Mouse (Mus musculus) common myeloid progenitor, adult 5-6 weeks (primary cell): ENCODE measurements at regions not wholly inside any gene's neighbourhood (a gene's known extent, or its start where the extent isn't known, plus 50 kb on each side); places are given as distances from the start of the nearest gene placed in this dataset.
A peak's percentile ranks its signal among the peaks of the same experiment; 100 is the strongest.

Experiments
- ATAC-seq: replicated peaks from 2 replicates; pipeline ENCODE4 v1.8.0; 2016; ENCODE audit warnings: low read depth, mild to moderate bottlenecking, moderate TSS enrichment, inconsistent platforms; ENCODE audit not compliant: poor library complexity, severe bottlenecking

GRCm38 (mm10) chr15:24786336-24786735 lies 627.2 kb downstream of the Basp1 start:
- ATAC-seq: no peak

- ATAC-seq: no peak
Measured at GRCm38 (mm10) chr15:24778234-24778633, 635.3 kb downstream of the Basp1 start.

DNA sequence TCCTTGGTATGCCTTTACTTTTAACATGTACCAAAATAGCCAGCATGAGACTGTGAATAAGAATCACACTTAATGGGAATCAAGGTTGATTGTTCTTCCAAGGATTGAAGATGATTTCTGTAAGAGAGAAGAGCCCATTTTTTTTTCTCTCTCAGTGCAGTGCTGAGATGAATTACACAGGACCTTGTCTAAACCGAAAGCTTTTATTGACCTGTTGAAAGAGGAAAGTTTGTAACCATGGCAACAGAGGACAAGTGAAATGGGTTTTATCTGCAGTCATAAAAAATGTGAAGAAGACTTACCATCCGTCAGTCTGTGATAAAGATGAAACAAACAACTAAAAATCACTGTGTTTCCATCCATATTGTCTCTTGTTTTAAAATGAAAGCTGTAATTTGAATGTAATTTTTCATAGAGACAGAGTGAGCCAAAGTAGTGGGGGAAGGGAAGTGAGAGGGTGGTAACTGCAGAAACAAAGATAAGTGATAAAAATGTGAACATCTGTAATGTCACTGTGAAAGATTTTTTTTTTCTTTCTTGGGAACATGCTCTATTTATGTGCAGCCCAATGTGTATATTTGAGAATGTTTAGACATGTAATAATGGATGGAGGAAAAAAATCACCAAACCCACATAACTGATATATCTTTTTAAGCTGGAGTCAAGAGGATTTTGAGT lies 661.9 kb downstream of the Basp1 start:
- ATAC-seq: no peak

DNA sequence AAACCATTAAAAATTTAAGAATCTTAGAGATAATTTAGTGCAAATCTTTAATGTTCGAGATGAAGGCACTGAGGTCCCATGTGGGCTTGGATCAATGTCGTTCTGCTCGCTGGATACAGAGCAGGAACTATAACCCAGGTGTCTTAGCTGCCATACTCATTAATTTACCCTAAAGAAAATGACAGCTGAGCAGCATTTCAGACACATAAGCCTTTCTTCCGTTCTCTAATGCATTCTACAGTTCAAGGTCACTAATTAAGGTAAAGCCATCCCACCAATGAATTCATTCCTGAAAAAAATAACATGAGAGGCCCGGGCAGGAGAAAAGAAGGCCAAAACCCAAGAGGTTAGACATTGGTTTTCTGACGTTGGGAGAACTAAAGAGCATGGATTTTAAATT lies 670.3 kb downstream of the Basp1 start:
- no peak for ATAC-seq

DNA sequence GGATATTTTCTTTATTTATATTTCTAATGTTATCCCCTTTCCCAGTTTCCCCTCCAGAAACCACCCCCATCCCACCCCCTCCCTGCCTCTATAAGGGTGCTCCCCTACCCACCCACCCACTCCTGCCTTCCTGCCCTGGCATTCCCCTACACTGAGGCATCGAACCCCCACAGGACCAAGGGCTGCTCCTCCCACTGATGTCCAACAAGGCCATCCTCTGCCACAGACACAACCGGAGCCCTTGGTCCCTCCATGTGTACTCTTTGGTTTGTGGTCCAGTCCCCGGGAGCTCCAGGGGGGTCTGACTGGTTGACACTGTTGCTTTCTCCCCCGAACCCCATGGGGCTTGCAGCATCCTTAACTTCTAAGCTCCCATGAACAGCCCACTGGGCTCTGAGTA lies 688.4 kb downstream of the Basp1 start:
- no peak for ATAC-seq

DNA sequence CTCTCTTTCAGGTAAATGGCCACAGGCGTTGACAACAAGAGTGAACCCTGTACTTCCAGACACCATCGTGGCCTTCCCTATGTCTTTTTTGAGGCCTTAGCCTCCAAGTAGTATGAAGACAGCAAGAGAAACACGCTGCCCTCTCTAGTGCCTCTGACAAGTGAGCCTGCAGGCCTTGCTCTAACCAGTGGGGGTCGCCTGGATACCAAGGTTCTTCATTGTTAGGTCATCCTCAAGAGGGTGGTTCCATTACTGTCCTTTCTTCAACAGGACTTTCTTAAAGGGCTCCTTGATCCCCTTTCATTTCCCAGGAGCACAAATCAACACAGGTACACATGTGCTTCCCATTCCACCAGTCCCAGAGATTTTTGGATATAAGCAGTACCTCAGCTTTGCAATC lies 688.9 kb downstream of the Basp1 start:
- no peak for ATAC-seq

- ATAC-seq: no peak
Measured at GRCm38 (mm10) chr15:24720346-24720745, 693.2 kb downstream of the Basp1 start.

- ATAC-seq: no peak
Measured at GRCm38 (mm10) chr15:24682167-24682566, 731.4 kb downstream of the Basp1 start.

DNA sequence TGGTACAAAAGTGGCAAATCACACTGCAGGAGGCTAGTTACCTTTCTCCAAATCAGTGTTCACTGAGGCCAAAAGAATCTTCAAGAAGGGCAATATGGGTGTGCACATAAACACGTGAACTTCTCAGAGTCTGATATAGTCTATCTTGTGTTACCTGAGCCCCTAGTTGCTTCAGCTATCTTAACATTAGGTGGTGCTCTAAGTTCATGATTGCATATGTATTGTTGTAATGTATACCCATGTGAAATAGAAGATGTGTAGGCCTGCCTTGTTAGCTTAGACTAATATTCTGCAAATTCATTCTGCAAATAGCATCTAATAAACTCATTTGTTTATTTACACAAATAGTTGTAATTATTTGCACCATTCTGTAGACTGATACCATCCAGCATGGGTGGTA lies 764.6 kb downstream of the Basp1 start:
- no peak for ATAC-seq

- ATAC-seq: no peak
Measured at GRCm38 (mm10) chr15:24635620-24636019, 777.9 kb downstream of the Basp1 start.

DNA sequence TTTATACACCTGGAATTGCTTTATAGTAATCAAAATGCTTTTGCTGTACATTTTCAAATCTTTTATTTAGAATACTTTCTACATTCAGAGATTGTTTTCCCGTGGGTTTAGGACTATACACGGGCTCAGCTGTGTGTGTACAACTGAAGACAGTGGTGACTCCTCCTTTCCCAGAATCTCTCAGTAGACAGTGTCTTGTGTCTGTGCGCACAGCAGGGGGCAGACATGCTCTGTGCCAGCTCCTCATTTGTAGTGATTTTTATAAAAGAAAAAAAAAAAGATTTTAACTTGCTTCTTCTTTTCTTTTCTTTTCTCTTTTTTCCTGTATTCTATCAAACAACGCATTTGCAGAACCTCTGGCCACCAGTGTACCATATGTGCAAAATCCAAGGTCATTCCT lies 817.3 kb downstream of the Basp1 start:
- peak; percentile 91 for ATAC-seq

GRCm38 (mm10) chr15:24588943-24589342 lies 824.6 kb downstream of the Basp1 start:
- peak; percentile 88 for ATAC-seq

DNA sequence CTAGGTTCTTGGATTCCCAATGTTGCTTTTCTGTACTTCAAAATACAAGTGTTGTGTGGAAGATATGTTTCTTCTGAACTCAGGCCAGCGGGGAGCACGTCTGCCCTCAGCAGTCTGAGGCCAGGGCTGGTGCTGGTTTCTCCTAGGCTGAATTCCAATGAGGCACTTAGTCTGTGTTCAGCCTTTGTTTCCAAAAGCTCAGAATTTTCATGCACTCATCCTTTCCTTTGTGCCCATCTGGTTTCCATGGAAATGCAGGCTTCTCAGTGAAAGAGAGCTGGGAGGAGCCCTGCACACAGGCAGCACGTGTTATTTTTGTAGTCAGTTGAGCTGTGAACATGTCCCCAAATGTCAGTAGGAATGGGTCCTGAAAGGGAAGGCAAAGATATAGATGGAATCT lies 846.6 kb downstream of the Basp1 start:
- no peak for ATAC-seq

GRCm38 (mm10) chr15:24556806-24557205 lies 856.8 kb downstream of the Basp1 start:
- no peak for ATAC-seq

DNA sequence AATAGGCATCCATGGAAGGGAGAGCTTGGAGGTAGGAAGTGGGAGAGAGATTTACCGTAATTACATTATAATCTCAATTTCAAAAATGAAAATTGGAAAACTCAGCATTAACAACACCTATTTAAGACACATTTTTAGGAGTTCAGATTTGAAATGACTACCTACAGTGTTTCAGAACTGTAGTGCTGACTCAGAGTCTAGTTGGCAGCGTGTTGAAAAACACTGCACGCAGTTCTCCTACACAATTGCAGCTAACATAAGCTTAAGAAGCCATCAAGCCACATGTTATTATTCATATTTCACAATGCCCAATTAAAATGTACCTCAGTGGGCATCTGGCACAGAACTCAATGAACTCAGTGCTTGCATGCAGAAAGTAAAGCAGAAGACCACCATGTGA lies 863.5 kb downstream of the Basp1 start:
- ATAC-seq: no peak

DNA sequence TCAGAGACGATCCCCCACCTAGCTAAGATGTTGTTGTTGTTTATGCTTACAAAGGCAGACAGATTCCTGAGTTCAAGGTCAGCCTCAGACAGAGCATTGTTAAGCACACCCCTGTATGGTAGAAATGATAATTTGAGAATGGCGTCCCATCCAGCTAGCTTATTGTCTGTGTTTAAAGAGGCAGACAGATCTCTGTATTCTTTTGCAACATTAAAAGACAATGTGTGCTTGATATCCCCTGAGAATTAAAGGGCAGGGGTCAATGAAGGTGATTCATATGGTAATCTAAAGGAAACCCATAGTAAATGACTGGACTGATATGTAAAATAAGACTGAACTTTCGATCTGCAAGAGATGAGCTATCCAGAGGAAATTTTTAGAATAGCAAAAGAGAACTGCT lies 883.5 kb downstream of the Basp1 start:
- no peak for ATAC-seq

DNA sequence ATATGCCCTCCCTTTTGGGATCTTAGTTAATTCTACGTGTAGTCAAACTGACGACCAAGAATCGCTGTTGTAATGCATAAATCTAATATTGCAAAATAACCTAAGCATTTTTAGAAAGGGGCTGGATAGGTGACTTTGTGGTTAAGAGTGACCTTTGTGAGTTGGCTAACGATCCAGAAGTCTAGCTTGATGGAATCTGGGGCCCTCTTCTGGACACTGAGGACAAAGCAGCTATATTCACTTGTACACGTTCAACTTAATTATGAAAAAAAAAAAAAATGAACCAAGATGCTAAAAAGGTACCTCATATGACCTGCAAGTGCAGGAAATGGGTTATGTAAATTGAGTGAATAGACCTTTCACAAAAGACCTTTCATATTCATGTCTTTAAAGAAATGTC lies 886.2 kb downstream of the Basp1 start:
- ATAC-seq: no peak

DNA sequence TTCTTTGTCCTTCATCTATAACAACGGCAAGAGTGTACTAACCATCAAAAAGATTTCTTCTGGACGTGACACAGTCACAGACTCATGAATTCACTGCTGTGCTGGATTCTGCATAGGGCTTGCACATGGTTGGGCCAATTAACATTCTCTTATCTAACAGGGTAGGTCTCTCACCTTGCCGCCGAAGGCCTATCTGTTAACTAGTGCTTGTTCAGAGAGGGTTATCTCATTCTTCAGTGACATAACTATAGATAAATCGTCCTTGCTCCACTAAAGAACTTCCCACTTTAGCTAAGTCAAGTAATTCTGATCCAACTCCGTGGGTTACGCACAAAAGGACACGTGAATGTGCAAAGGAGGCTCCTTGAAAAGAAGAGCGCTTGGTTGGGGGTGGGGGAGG lies 899.6 kb downstream of the Basp1 start:
- ATAC-seq: no peak

DNA sequence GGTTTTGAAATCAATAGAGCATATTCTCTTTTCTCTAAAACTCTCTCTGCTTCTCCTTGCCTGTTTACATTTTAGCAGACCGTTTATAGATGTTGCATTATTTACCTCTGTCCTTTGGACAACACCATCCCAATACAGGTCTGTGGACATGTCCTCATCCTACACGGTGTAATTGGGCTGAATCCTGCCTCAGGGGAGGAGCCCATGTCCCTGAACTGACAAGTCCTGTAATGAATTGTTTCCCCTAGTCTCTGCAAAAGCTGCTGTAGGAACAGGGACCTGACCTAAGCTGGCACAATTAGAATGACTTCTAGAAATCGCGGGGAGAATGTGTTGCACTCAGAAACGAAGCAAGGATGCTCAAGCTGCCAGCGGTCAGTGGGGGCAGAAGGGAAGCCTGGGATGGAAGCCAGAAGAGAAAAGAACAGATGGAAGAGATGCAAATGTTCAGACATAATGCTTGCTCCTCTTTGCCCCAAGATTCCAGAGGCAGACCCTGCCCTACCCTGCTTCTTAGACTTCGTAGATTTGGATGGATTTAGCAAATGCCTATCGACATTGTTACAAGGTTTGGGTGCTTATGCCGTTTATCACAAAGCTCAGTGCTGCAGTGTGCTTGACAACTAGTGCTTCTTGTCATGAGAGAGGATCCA lies 911.5 kb downstream of the Basp1 start:
- no peak for ATAC-seq

GRCm38 (mm10) chr15:24486235-24486634 lies 927.3 kb downstream of the Basp1 start:
- no peak for ATAC-seq

DNA sequence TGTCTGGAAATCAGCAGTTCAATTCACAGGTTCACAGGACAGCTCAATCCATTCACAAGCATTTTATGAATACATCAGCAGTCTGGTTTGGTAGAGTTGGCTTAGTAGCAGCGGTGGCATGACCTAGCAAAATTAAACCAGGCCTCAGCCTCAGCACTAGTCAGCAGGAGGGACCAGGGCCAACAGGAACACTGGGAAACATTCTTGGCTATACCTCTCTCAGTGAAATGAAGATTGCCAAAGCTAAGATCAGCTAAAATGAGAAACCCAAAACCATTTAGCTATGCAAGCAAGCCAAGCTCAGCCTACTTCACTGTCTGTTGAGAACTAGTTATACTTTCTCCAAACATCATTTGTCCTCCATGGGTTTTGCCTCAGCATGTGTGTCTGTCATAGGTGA lies 945.3 kb downstream of the Basp1 start:
- ATAC-seq: no peak

DNA sequence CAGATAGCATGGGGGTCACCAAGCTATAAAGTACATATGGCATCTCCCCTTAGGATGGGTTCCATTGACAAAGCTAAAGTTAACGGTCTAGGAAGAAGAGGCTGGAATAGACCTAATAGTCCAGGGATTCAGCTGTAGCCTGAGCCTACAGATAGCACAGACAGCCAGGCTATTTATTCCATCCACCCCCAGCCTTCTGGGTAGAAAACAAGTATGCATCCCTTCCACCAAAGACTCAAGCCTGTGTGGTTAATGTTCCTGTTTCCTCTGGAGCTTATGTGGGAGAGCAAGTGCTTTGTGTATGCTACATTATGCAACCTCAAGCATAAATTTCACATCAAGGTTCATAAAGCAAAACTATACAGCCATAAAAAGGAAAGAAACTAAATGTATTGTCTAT lies 955.8 kb downstream of the Basp1 start:
- no peak for ATAC-seq
